Mouse (Mus musculus) midbrain, embryonic 13.5 days (tissue): ENCODE results near the gene Fshr. TPM values are rescaled to one million over a fixed set of nuclear protein-coding genes. Genes with fewer than 3 reads are reported as not detected.

Experiments
- ATAC-seq: fragments of 200-750 bp; cut with Nextera tagmentation; 2 replicates; pipeline ENCODE4 v1.8.0; 2017; ENCODE audit warnings: mild to moderate bottlenecking, moderate TSS enrichment, moderate library complexity
- H3K27ac ChIP-seq: fragments of 300-500 bp; sonication (generic); 2 replicates; pipeline ENCODE4 v1.5.1; 2015; ENCODE audit warnings: inconsistent platforms, mild to moderate bottlenecking, moderate library complexity
- H3K27me3 ChIP-seq: fragments of 300-500 bp; sonication (generic); 2 replicates; pipeline ENCODE4 v1.6.1; 2015; ENCODE audit warnings: mild to moderate bottlenecking, inconsistent platforms
- H3K36me3 ChIP-seq: fragments of 300-500 bp; sonication (generic); 2 replicates; pipeline ENCODE4 v1.6.1; 2015; ENCODE audit warnings: mild to moderate bottlenecking, inconsistent platforms
- H3K4me1 ChIP-seq: fragments of 300-500 bp; sonication (generic); replicated peaks from 2 replicates; pipeline ENCODE4 v1.6.1; 2015; ENCODE audit warnings: inconsistent platforms
- H3K4me2 ChIP-seq: fragments of 300-500 bp; sonication (generic); replicated peaks from 2 replicates; pipeline ENCODE4 v1.6.1; 2015; ENCODE audit warnings: moderate library complexity, mild to moderate bottlenecking, inconsistent platforms
- H3K4me3 ChIP-seq: fragments of 300-500 bp; sonication (generic); replicated peaks from 2 replicates; pipeline ENCODE4 v1.5.1; 2015; ENCODE audit warnings: mild to moderate bottlenecking, inconsistent platforms
- H3K9ac ChIP-seq: fragments of 300-500 bp; sonication (generic); replicated peaks from 2 replicates; pipeline ENCODE4 v1.6.1; 2015; ENCODE audit warnings: mild to moderate bottlenecking, inconsistent platforms
- H3K9me3 ChIP-seq: fragments of 300-500 bp; sonication (generic); 2 replicates; pipeline ENCODE4 v1.6.1; 2016; ENCODE audit warnings: mild to moderate bottlenecking, inconsistent platforms
- WGBS: fragments of 180-500 bp; shearing (Covaris S2); methylation state at CpG from one replicate; pipeline ENCODE4 v1.1.7; 2015; 5-methylcytosine and 5-hydroxymethylcytosine counted together
- polyA plus RNA-seq: library from polyadenylated mRNA; unstranded; fragments of >200 nt; fragmentation: Nextera tagmentation; extraction: Ambion mirVana; gene quantifications from 2 replicates; pipeline ENCODE4 v1.2.1, GENCODE M21; 2015

Gene Fshr
- polyA plus RNA-seq, 1 experiment from 2014 or later = not detected

GRCm38 (mm10) chr17:89019518-89019917, 181.0 kb downstream of the Fshr start:
- no peaks in the 10 kb centered on the region for H3K4me1 ChIP-seq
- no peak overlapping the region for H3K27ac ChIP-seq
- ATAC-seq = no peak
- no peaks in the 10 kb centered on the region for H3K36me3 ChIP-seq
- no peak overlapping the region for H3K4me2 ChIP-seq
- no peak overlapping the region for H3K4me3 ChIP-seq
- no peaks in the 10 kb centered on the region for H3K9me3 ChIP-seq
- no peaks in the 10 kb centered on the region for H3K27me3 ChIP-seq
- 78% methylated on average over 2 of the region's 2 CpGs for WGBS
- no peak overlapping the region for H3K9ac ChIP-seq

GRCm38 (mm10) chr17:89017002-89017401, 183.5 kb downstream of the Fshr start:
- Histone ChIP-seq H3K4me1 (no peaks in the 10 kb centered on the region), H3K36me3 (no peaks in the 10 kb centered on the region), H3K27me3 (no peaks in the 10 kb centered on the region), H3K4me2 (no peak overlapping the region), H3K4me3 (no peak overlapping the region), H3K9me3 (no peaks in the 10 kb centered on the region), H3K9ac (no peak overlapping the region), H3K27ac (no peak overlapping the region)
- ATAC-seq = no peak
- WGBS = 96% methylated on average over 4 of the region's 4 CpGs

- ATAC-seq = no peak
- Histone ChIP-seq H3K36me3 (no peaks in the 10 kb centered on the region), H3K9ac (no peak overlapping the region), H3K27me3 (no peaks in the 10 kb centered on the region), H3K4me2 (no peak overlapping the region), H3K9me3 (no peaks in the 10 kb centered on the region), H3K4me1 (no peaks in the 10 kb centered on the region), H3K4me3 (no peak overlapping the region), H3K27ac (no peak overlapping the region)
Measured at GRCm38 (mm10) chr17:89013691-89014090, 186.8 kb downstream of the Fshr start.

GRCm38 (mm10) chr17:89009117-89009516, 191.4 kb downstream of the Fshr start:
- H3K9ac ChIP-seq = no peak overlapping the region
- 70% methylated on average over 1 of the region's 1 CpGs for WGBS

GRCm38 (mm10) chr17:89008680-89009079, 191.8 kb downstream of the Fshr start:
- Histone ChIP-seq H3K27ac (no peak overlapping the region), H3K27me3 (no peaks in the 10 kb centered on the region), H3K4me3 (no peak overlapping the region), H3K9me3 (no peaks in the 10 kb centered on the region), H3K4me2 (no peak overlapping the region), H3K4me1 (no peaks in the 10 kb centered on the region), H3K36me3 (no peaks in the 10 kb centered on the region), H3K9ac (no peak overlapping the region)
- 69% methylated on average over 7 of the region's 7 CpGs for WGBS
- no peak for ATAC-seq

More at GRCm38 (mm10) chr17:89009117-89009516, 191.4 kb downstream of the Fshr start:
- Histone ChIP-seq H3K27me3 (no peaks in the 10 kb centered on the region), H3K4me1 (no peaks in the 10 kb centered on the region), H3K4me3 (no peak overlapping the region), H3K4me2 (no peak overlapping the region), H3K36me3 (no peaks in the 10 kb centered on the region), H3K27ac (no peak overlapping the region), H3K9me3 (no peaks in the 10 kb centered on the region)
- no peak for ATAC-seq

- no peaks in the 10 kb centered on the region for H3K27me3 ChIP-seq
- H3K27ac ChIP-seq = no peak overlapping the region
- no peak overlapping the region for H3K4me3 ChIP-seq
- H3K4me2 ChIP-seq = no peak overlapping the region
- no peaks in the 10 kb centered on the region for H3K4me1 ChIP-seq
- H3K36me3 ChIP-seq = no peaks in the 10 kb centered on the region
- H3K9me3 ChIP-seq = no peaks in the 10 kb centered on the region
- 66% methylated on average over 5 of the region's 5 CpGs for WGBS
- no peak for ATAC-seq
- H3K9ac ChIP-seq = no peak overlapping the region
Measured at GRCm38 (mm10) chr17:89005959-89006358, 194.5 kb downstream of the Fshr start.

GRCm38 (mm10) chr17:88999907-89000306, 200.6 kb downstream of the Fshr start:
- no peak overlapping the region for H3K4me3 ChIP-seq
- no peak overlapping the region for H3K4me2 ChIP-seq
- no peak for ATAC-seq

GRCm38 (mm10) chr17:88998243-88998642, 202.2 kb downstream of the Fshr start:
- 88% methylated on average over 1 of the region's 1 CpGs for WGBS
- Histone ChIP-seq H3K4me2 (no peak overlapping the region), H3K36me3 (no peaks in the 10 kb centered on the region), H3K4me1 (no peaks in the 10 kb centered on the region), H3K27ac (no peak overlapping the region), H3K4me3 (no peak overlapping the region), H3K9me3 (no peaks in the 10 kb centered on the region), H3K9ac (no peak overlapping the region), H3K27me3 (no peaks in the 10 kb centered on the region)
- no peak for ATAC-seq

More at GRCm38 (mm10) chr17:88999907-89000306, 200.6 kb downstream of the Fshr start:
- Histone ChIP-seq H3K4me1 (no peaks in the 10 kb centered on the region), H3K36me3 (no peaks in the 10 kb centered on the region), H3K27ac (no peak overlapping the region), H3K9me3 (no peaks in the 10 kb centered on the region), H3K27me3 (no peaks in the 10 kb centered on the region), H3K9ac (no peak overlapping the region)

- Histone ChIP-seq H3K27me3 (no peaks in the 10 kb centered on the region), H3K9ac (no peak overlapping the region), H3K4me1 (no peaks in the 10 kb centered on the region), H3K9me3 (no peaks in the 10 kb centered on the region), H3K4me2 (no peak overlapping the region), H3K36me3 (no peaks in the 10 kb centered on the region), H3K27ac (no peak overlapping the region), H3K4me3 (no peak overlapping the region)
- ATAC-seq = no peak
- 93% methylated on average over 4 of the region's 4 CpGs for WGBS
Measured at GRCm38 (mm10) chr17:88991238-88991637, 209.2 kb downstream of the Fshr start.

GRCm38 (mm10) chr17:88980708-88981355, 219.6 kb downstream of the Fshr start:
- WGBS = 81% methylated on average over 10 of the region's 10 CpGs
- no peak for ATAC-seq
- Histone ChIP-seq H3K4me3 (no peak overlapping the region), H3K27me3 (no peaks in the 10 kb centered on the region), H3K36me3 (no peaks in the 10 kb centered on the region), H3K4me2 (no peak overlapping the region), H3K4me1 (no peaks in the 10 kb centered on the region), H3K27ac (no peak overlapping the region), H3K9me3 (no peaks in the 10 kb centered on the region), H3K9ac (no peak overlapping the region)

GRCm38 (mm10) chr17:88974538-88974937, 225.9 kb downstream of the Fshr start:
- ATAC-seq = no peak
- no peak overlapping the region for H3K9ac ChIP-seq
- 91% methylated on average over 3 of the region's 3 CpGs for WGBS
- no peaks in the 10 kb centered on the region for H3K36me3 ChIP-seq
- no peaks in the 10 kb centered on the region for H3K9me3 ChIP-seq
- H3K27ac ChIP-seq = no peak overlapping the region
- no peaks in the 10 kb centered on the region for H3K4me1 ChIP-seq
- H3K4me2 ChIP-seq = no peak overlapping the region
- H3K4me3 ChIP-seq = no peak overlapping the region
- no peaks in the 10 kb centered on the region for H3K27me3 ChIP-seq

- H3K27ac ChIP-seq = no peak overlapping the region
- H3K27me3 ChIP-seq = no peaks in the 10 kb centered on the region
- ATAC-seq = no peak
- H3K9me3 ChIP-seq = no peaks in the 10 kb centered on the region
- WGBS = 63% methylated on average over 3 of the region's 3 CpGs
- no peaks in the 10 kb centered on the region for H3K4me1 ChIP-seq
- H3K4me2 ChIP-seq = no peak overlapping the region
- H3K36me3 ChIP-seq = no peaks in the 10 kb centered on the region
- H3K4me3 ChIP-seq = no peak overlapping the region
- no peak overlapping the region for H3K9ac ChIP-seq
Measured at GRCm38 (mm10) chr17:88966028-88966427, 234.4 kb downstream of the Fshr start.

- WGBS = 45% methylated on average over 5 of the region's 5 CpGs
- Histone ChIP-seq H3K9me3 (no peaks in the 10 kb centered on the region), H3K9ac (no peak overlapping the region), H3K4me3 (no peak overlapping the region), H3K27me3 (no peaks in the 10 kb centered on the region), H3K27ac (no peak overlapping the region), H3K36me3 (no peaks in the 10 kb centered on the region), H3K4me2 (no peak overlapping the region), H3K4me1 (no peaks in the 10 kb centered on the region)
- peak; percentile 76 for ATAC-seq
Measured at GRCm38 (mm10) chr17:88954011-88954410, 246.5 kb downstream of the Fshr start.
